Mouse (Mus musculus): ENCODE results near the gene Cpn1.

DNA sequence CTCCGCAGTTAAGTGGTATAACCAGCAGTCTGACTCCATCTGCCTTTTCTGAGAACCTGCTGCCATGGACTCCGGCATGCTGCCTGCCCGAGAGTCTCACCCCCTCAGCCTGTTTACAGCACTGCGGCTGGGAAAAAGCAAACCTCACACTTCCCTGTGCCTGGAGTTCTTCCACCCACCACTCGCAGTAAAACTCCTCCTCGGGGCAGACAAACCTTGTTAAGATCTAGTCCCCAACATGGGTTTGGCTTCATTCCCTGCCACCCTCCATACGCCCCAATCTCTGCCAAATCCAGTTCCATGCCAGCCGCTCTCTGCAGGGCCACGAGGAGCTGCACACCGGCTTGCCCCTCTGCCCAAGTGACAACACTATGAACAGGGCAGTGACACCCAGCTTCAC, 59.3 kb downstream of the Cpn1 start:
- TF ChIP-seq CTCF (IDR thresholded peaks at IDR 0.05; ENCODE audit: low read depth) (no peak), EP300 (optimal IDR thresholded peaks at IDR 0.05) (no peak)
